Mouse (Mus musculus): ENCODE measurements around the gene Dars2.

- no peak for TF ChIP-seq POLR2A (IDR thresholded peaks at IDR 0.05; ENCODE audit: low read depth, low read length)
- no peak for TF ChIP-seq CTCF (IDR thresholded peaks at IDR 0.05; ENCODE audit: extremely low read depth, insufficient read length, insufficient replicate concordance, low read depth, low read length)
These were observed 44.1 kb upstream of the Dars2 start for GRCm38 (mm10) chr1:161114591-161114990.

All from small intestine, adult 2 months (tissue).